Mouse (Mus musculus): ENCODE data around the gene Noto.

DNA sequence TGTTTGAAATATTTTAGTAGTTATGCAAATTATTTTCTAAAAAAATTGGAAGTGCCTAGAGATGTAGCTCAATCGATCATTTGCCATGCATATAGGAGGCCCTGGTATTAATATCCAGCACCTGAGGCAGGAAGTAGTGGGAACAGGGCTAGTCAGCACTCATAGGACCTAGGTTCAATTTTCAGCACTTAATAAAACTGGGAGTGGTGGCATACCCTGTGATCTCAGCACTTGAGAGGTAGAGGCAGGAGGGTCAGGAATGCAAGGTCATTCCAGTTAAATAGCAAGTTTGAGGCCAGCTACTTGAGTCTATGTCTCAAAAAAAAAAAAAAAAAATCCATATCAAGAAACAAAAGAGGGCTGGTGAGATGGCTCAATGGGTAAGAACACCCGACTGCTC, 4.5 kb upstream of the Noto start:
- TF ChIP-seq CTCF (IDR thresholded peaks at IDR 0.05; ENCODE audit: low read depth) (no peak), EP300 (IDR thresholded peaks at IDR 0.05; ENCODE audit: low read depth) (no peak)

All from heart, postnatal 0 days (tissue).